Mouse (Mus musculus): Measurements from ENCODE around the gene Slc19a2.
"Not testable (repeated sequence)": the region's sequence is repeated elsewhere in the genome, so short reads cannot be mapped to it uniquely, and the experiment has no call there.

Slc19a2 gene

DNA sequence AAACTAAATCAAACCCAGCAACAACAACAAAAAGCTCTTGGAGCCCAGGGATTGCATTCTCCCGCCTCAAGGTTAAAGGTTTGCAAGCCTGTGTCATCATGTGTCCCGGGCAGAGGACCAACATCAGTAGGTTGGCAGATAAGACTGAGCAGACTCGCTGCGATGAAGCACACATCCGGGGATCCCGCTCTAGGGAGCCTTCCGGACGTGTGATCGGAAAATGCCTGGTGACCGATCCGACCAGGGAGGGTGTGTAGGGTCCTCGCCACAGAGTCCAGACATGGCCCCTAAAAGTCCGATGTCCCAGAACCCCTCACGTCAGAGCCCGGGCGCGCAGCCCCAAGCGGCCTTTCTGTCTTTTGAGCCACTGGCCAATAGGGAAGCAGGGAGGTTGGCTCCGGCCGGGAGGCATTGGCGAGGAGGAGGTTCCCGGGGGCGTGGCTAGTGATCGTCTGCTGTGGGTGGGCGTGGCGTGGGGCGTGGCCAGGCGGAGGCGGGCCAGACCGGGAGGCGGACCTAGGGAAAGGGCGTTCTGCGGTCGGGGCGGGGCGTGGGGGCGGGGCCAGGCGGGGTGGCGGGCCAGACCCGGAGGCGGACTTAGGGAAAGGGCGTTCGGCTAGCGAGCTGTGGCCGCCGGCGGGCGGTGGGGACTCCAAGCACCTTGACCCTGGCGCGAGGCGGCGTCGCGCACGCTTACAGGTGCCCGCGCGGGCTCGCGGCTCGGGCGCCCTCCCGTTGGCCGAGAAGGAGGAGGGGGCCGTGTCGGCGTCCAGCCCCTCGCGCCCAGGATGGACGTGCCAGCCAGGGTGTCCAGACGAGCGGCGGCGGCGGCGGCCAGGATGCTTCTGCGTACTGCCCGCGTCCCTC lies at the start of gene Slc19a2:
Gene Slc19a2 (plus strand): TSS at position 582 of the 867 bp plus-strand sequence.
- DNase-seq = peak; percentile 92 to 93

DNA sequence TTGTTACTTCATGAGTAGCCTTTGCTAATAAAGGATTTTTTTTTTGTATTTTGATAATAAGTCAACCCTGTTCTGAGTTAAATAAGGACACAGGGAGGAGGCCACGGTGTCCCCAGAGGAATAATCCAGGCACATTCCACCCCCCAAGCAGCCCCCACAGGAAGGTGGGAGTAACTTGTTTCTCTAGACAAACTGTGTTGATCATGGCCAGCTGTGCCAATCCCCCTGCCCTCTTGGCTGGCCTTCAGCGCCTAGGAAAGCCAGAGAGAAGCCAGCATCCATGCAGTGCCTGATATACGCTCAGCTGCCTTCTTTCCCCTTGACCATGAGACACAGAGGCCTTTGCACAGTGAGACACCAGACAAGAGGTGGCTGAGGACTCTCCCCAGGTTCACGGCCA lies 49.3 kb upstream of the Slc19a2 start:
- no peak for DNase-seq

DNA sequence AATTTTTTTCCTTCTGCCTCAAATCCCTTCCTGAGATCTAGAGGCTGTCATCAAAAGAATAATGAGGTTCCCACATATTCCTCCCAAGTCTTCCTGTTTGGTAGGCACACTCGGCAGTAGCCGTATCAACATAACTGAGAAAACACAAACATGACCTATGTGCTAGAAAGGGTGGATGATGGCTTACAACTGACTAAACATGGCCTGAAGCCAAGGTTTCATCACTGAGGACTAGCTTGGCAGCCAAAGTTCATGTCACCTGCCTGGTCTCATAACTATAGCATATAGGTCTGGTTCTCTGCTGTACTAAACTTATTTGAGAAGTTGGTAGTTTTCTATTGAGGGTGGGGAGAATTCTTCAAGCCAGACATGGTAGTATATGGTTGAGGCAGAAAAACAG lies 40.4 kb upstream of the Slc19a2 start:
- DNase-seq = no peak

DNA sequence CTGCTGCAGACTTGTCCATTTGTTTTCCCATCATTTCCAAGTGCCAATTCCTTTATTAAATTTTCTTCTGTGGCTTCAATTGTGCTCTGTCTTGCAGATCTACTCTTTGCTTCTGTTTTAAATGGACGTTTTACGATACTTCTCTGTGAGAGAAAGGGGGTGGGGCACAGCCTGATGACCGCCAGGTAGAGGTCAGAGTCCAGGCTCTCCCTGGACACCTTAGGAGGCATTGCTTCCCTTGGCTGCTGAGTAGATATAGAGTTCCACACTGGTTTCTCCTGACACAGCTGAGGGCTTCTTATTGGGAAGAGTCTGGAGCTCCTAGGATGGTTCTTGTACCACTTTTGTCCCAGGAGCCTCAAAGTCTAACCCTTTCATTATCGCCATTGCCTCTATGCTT lies 37.9 kb upstream of the Slc19a2 start:
- no peak for DNase-seq

DNA sequence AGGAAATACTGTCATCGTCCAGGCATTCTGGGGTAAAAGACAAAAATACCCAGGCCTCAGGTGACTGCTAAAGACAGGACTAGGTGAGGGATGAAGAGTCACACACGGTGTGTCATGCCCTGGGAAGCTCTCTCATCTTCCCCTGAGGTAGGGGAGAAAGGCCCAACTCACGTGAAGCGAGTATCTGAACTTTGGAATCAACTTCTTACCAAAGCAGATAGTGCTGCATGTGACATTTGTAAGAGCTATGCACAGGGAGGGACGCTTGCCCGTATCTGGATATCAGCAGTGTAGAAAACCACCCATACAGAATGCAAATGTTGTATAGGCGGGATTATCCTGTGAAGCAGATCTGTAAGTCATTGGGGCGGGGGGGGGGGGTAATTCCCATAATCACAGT lies 36.2 kb upstream of the Slc19a2 start:
- no peak for DNase-seq

DNA sequence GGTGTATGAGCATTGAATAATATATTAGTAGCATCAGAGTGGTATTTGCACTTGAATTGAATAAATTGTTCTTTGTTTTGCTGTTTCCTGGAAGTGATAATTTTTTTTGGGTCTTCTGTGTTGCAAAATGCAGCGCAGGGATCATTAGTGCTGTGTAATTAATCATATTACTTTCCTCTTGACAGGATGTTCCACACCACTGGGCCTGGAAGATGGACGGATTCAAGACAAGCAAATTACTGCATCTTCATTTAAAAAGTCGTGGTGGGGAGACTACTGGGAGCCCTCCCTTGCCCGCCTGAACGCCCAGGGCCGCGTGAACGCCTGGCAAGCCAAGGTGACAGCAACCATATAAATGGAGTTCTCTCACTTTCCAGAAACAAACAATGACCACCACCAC lies 34.7 kb upstream of the Slc19a2 start:
- DNase-seq = no peak

DNA sequence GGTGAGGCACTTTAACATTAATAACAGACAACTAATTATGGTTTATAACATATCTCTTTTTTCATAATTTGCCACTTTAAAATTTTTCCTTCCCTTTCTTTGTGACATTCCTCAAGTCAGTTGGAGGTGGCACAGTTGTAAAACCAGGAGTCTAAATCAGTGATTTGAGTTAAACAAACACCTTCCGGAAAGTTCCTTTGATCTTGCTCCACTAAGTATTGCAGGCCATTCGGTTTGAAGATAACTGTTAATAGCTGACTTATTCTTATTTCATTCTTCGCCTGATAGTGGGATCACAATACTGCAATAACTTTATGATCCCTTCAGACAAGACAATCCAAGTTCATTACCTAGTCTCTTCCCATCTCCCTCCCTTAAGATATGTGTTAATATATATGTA lies 33.7 kb upstream of the Slc19a2 start:
- DNase-seq = no peak

DNA sequence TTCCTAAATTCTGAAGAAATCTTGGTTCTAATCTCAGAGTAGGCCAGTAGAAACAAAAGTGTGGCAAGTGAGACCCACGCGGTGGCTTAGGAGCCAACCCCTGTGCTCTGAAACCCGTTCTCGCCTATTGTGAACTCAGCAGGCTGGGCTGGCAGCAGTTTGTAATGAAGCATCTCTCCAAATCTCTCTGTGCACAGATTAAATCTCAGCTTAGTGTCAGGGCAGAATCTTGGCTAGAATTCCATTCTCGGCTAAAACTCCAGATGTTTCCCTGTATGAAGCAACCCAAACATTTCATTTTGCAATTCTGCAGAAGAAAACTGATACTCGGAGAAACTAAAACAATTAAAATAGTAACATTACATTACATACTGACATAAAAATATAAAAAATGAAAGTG lies 33.3 kb upstream of the Slc19a2 start:
- no peak for DNase-seq

DNA sequence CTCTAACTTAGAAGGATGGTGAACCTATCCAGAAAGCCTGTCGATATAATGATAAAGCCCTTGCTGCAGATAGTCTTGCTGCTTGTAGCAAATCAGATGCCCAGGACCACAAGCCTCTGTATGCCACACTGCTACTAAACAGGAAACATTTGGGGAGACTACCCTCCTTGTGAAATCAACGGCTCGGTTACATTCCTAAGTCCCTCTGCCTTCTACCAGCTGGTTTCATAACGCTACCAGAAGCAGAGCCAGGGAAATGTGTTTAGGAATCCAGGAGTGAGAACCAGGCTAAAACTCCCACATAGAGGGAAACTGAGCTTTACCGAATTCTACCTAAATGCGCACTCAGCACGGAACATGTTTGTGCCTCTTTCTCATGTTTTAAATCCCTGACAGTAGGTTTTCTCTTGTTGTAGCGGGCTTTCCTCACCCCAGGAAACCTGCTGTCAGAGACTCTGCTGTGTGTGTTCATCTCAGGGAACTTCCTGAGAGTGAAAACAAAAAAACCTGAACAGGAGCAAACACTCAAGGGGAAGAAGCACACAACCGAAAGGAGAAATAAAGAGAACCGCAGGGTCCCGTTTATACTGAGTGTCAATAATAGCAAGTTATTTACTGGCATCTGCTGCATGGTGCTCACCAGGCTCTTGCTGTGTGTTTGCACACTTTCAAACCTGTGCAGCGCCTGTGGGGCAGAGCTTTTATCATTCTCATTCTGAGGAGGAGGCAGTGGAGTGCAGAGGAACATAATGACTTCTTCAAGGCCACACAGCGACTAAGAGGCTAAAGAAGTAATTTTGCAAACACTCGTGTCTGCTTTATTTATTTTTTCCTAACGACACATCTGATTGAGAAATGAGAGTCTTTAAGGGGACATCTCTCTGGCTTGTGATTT lies 30.8 kb upstream of the Slc19a2 start:
- DNase-seq = no peak

DNA sequence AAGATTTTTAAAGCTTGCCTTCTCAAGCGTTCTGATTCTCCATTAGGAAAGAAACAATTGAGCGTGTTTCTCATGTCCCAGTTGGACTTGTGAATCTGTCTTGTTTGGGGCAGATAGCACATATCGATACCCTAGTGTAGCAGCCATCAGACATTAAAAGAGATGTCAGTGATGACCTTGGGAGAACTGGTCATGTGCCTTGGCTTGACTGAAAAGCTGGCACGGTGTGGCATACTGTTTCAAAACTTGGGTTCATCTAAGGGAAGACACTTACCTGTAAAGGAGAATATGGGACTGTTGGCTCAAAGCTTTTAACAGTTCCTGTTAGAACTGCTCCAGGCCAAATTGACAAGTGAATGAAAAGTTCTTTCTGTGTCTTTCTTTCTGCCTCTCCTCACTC lies 28.6 kb upstream of the Slc19a2 start:
- no peak for DNase-seq

DNA sequence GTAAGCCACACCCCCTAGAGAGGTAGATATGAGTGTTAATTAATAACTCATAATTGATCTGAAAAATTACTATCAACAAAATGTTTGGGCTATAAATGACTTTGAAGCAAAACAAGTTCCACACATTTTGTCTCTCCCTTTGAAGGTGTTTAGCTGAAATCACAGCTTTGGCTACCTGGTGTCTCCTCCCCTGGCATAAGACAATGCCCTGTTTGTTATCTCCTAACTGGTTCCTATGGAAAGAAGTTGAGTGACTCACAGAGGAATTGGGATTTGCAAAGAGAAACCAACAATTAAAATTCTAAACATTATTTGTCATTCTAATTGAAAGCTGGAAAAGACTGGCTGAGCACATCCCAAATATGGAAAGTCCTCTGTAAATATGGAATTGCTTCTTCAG lies 25.8 kb upstream of the Slc19a2 start:
- no peak for DNase-seq

DNA sequence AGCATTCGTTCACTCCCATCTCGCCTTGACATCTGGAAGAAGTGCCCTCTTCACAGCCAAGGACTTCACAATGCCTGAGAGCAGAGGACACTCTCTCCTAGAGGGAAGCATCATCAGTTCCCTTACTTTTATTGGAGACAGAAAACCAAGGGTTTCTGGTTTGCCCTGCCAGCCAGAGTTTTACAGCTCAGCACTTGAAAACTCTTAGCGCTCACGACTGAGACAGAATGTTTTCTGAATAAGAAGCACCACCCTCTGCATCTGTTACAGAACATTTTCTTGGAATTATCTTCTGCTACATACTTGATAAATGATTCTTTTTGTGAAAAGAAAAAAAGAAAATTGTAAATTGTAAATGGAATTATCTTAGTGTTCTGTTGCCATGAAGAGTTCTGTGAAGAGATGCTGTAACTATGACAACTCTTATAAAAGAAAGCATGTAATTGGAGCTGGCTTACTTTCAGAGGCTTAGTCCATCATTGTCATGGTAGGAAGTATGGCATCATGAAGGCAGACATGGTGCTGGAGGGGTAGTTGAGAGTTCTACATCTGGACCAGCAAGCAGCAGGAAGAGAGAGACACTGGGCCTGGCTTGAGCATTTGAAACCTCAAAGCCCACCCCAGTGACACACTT lies 16.8 kb upstream of the Slc19a2 start:
- not testable (repeated sequence) for DNase-seq

DNA sequence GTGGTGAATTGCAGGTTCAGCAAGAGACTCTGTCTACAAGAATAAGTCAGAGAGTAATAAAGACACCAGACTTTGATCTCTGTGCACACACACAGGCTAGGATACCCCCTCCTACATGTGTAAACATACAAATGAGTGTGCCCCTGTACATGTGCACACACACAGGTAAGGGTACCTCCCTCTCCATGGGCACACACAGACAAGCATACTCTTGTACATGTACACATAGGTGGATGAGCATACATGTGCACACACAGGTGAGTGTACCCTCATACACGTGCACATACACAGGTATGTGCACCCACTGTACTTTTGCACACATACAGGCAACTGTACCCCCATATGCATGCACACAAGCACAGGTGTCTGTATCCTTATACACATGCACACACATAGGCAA lies 15.4 kb upstream of the Slc19a2 start:
- DNase-seq = no peak

DNA sequence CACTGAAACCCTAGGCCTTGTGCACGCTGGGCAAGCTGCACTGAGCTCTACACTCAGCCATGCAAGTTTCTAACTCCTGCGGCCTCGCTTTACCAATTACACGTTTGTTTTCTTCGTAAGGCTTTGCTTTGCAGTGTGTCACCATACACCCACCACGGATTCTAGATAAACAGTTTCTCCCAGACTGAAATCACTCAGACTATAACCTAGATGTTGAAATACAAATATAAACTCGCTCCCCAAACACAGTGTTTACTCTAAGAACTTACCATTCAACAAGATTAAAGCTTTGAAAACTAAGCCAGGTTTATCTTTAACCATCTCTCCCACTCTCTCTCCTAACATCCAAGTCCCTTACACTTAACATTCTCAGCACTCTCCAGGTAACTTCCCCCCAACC lies 13.8 kb upstream of the Slc19a2 start:
- DNase-seq = no peak

DNA sequence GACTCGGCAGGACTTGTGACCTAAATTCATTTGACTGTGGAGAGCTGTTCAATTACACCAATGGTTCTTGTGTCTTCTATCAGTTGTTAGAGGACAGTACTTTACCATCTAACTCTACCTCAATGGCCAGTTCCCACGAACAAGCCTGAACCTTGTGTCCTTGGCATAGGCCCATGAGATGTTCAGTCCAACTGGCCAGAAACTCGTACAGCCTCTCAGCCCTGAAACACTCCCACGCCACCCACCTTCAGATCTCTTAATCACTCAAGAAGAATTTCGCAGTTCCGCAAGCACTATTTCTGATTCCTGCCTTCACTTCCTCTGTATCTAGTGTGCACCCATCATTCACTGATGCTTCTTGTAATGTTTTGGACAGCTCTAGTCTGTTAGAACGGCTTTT lies 12.8 kb upstream of the Slc19a2 start:
- no peak for DNase-seq

DNA sequence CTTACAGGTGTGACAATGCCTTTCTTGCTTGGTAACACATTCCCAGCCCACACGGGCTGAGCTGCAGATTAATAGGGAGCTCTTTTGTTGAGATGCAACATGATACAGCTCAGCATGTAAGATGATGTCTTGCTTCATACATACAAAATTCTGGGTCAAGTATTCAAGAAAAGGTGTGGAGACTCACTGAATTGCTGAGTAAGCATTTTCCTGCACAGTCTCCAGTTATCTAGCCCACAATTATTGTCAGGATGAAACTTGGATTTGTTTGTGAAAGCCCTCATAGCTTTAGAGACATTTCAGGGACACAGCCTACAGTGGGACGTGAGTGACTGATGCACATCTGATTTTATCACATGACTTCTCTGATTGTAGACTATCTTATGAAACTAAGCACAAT lies 7.4 kb upstream of the Slc19a2 start:
- no peak for DNase-seq

DNA sequence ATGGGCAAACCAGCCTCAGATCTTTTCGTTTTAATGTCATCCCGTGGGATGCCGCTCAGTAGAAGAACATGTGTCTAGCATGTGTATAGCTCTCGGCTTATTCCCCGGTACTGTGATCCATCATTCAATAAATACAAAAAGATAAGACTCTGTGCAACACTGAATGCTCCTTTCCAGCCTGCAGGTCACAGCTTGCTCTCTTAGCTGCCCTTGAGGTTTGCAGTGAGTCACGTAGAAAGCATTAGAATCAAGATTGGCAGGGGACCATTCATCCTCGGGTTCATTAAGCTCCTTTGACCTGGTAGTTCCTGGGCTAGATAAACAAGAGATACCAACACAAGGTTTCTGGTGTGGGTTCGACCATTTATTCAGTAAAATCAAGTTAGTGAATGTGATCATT lies 6.0 kb upstream of the Slc19a2 start:
- no peak for DNase-seq

DNA sequence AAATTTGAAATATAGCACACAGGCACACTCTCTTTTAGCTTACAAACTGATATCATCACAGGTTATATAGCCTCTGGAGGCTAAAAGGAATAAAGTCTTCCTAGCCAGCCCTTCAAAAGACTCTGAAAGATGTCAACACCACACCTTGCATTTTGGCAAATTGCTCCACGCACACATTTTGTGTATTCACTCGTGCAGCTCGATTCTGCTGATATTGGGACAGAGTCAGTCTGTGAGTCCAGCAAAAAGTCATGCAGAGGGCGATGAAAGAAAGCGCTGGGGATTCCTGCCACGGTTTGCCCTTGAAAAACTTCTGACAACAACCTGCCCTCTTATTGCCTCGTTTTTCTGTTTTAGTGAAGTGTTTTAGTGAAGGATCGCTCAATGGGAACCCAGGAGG lies 1.4 kb upstream of the Slc19a2 start:
- DNase-seq = no peak

DNA sequence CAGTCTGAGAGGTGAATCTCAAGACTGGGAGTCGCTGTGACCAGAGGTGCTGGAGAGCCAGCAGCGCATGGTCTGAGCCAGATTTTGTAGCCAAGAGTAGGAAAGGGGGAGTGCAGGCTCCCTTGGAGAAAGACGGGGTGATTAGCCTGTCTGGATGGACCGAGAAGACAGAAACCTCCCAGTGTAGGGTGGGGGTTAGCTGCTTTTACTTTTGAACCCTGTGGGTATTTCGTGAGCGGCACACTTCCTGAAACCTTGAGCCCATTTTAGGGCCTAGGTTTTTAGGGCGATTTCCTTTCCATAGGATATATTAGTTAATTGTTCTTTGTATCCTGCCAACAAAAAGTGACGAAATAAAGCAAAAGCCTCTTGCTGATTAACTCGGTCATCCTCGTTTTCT lies 875 bp upstream of the Slc19a2 start:
- no peak for DNase-seq

DNA sequence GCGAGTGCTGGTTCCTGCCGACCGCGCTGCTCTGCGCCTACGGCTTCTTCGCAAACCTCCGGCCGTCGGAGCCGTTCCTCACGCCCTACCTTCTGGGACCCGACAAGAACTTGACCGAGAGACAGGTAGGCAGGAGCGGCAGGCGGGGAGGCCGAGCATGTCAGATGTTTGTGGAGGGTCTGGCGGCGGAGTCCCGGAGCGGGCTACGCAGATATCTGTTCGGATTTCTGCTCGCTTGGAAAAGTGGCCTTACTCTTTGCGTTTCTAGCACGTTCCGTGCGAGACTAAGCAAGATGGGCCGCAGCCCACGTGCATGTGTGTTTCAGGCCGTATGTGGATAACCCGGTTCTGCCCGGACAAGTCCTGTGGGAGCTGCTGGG lies 476 bp downstream of the Slc19a2 start:
- DNase-seq = no peak

DNA sequence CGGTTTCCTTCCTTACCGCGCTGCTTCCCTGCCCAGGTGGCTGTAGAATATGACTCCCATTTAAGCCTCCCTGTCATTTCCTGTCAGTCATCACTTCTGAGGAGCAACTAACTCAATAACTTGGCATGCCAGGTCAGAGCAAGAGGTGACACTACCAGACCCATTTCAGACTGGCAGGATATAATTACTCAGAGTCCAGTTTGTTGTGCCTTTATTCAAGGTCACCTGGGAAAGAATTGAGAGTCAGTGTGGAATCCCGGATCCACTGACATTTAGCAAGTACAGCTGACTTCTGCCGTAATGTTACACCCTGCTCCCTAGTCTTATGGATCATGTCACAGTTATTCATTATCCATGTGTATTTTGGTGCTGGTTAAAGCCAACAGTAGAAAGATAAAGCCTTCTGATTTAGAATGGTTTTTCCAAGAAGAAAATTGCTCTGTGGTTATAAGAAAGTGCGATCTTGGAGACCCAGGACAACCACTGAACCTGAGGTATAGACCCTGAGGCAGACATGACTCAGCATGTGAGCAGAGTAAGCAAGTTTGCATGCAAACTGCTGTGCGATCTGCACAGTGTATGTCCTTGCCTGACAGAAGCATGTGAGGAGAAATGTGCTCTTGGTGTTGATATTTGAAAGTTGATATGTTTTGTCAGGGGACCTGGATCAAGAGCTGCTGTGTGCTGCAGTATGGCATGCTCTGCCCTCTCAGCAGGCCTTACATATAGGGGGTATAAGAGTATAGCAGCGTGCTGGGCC lies 1.7 kb downstream of the Slc19a2 start:
- DNase-seq = no peak

DNA sequence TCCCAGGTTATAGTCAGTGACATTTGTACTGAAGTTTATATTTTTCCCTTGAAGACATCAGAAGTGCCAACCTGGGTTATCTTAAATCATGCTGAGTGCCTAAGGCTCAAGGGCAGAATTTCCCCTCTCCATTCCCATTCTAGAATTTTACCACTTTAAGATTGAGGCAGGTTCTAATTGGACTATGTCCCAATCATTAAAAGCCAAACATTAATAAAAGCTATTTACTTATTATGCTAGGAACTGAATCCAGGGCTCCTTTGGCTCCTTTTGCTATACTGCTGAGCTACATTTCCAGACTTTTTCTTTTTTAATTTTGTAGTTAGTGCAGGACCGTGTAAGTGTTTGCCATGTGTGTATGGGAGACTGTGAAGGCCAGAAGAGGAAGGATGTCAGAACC lies 2.6 kb downstream of the Slc19a2 start:
- DNase-seq = no peak

DNA sequence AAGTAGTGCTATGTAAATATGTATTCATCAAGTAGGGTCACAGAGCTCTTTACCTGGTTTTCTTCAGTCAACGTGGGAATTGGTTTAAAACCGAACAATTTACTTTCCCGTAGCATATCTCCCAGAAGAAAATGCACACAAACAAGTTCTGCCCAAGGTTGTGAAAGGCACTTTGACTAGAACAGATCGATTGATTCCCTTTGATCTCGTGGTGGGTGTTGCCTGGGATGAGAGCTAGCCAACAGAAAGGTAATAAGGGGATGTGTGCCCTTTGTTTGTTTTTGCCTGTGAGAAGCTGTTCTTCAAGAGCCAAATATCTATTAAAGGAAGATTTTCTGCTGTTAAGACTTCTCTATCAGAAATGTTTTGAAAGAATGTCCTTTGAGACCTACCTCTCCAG lies 3.7 kb downstream of the Slc19a2 start:
- DNase-seq = no peak
